Mouse (Mus musculus): Measurements from ENCODE around the gene Ppp1r13b. TPM values are rescaled to one million over a fixed set of nuclear protein-coding genes. Genes with fewer than 3 reads are reported as not detected.

Ppp1r13b gene
- polyA plus RNA-seq, 1 experiment from 2014 or later: 22.7 TPM

- H3K4me1 ChIP-seq (ENCODE audit: insufficient read depth, low read depth, low read length): no peaks in the 10 kb centered on the region
- 11% methylated on average over 3 of the region's 3 CpGs for WGBS
- no peak overlapping the region for H3K4me2 ChIP-seq (replicated peaks; ENCODE audit: low read depth, low read length)
- peak; percentile 92 for DNase-seq (ENCODE audit: low spot score)
- no peak overlapping the region for H3K9ac ChIP-seq (replicated peaks; ENCODE audit: low read depth)
- H3K4me3 ChIP-seq (ENCODE audit: low read depth, low read length): no peak overlapping the region
- no peaks in the 10 kb centered on the region for H3K9me3 ChIP-seq (ENCODE audit: low read length)
- ATAC-seq: peak; percentile 85
- no peak overlapping the region for H3K27ac ChIP-seq (ENCODE audit: low read length)
- no peaks in the 10 kb centered on the region for H3K27me3 ChIP-seq (replicated peaks; ENCODE audit: insufficient read depth, low read length)
- TF ChIP-seq CTCF (IDR thresholded peaks at IDR 0.05) (peak; percentile 97), EP300 (IDR thresholded peaks at IDR 0.05) (no peak)
- H3K36me3 ChIP-seq (ENCODE audit: insufficient read depth, low read length): no peaks in the 10 kb centered on the region
These were observed 29.7 kb downstream of the Ppp1r13b start for GRCm38 (mm10) chr12:111878213-111878612.

- no peak for ATAC-seq
- Histone ChIP-seq H3K4me2 (replicated peaks; ENCODE audit: low read depth, low read length) (no peak overlapping the region), H3K36me3 (ENCODE audit: insufficient read depth, low read length) (no peaks in the 10 kb centered on the region), H3K9ac (replicated peaks; ENCODE audit: low read depth) (no peak overlapping the region), H3K27me3 (replicated peaks; ENCODE audit: insufficient read depth, low read length) (no peaks in the 10 kb centered on the region), H3K4me1 (ENCODE audit: insufficient read depth, low read depth, low read length) (no peaks in the 10 kb centered on the region), H3K9me3 (ENCODE audit: low read length) (no peaks in the 10 kb centered on the region), H3K27ac (ENCODE audit: low read length) (no peak overlapping the region), H3K4me3 (ENCODE audit: low read depth, low read length) (no peak overlapping the region)
- DNase-seq (ENCODE audit: low spot score): no peak
- TF ChIP-seq CTCF (IDR thresholded peaks at IDR 0.05) (no peak), EP300 (IDR thresholded peaks at IDR 0.05) (no peak)
- WGBS: 81% methylated on average over 3 of the region's 3 CpGs
These were observed 32.4 kb downstream of the Ppp1r13b start for GRCm38 (mm10) chr12:111875499-111875898.

- Histone ChIP-seq H3K9ac (replicated peaks; ENCODE audit: low read depth) (no peak overlapping the region), H3K27me3 (replicated peaks; ENCODE audit: insufficient read depth, low read length) (no peaks in the 10 kb centered on the region), H3K27ac (ENCODE audit: low read length) (no peak overlapping the region), H3K4me1 (ENCODE audit: insufficient read depth, low read depth, low read length) (no peaks in the 10 kb centered on the region), H3K36me3 (ENCODE audit: insufficient read depth, low read length) (no peaks in the 10 kb centered on the region), H3K9me3 (ENCODE audit: low read length) (no peaks in the 10 kb centered on the region), H3K4me2 (replicated peaks; ENCODE audit: low read depth, low read length) (no peak overlapping the region), H3K4me3 (ENCODE audit: low read depth, low read length) (no peak overlapping the region)
- DNase-seq (ENCODE audit: low spot score) (no peak), ATAC-seq (no peak)
- TF ChIP-seq EP300 (IDR thresholded peaks at IDR 0.05): no peak
- TF ChIP-seq CTCF (IDR thresholded peaks at IDR 0.05): no peak
- 62% methylated on average over 1 of the region's 1 CpGs for WGBS
These were observed 33.2 kb downstream of the Ppp1r13b start for GRCm38 (mm10) chr12:111874601-111875140.

- no peak overlapping the region for H3K4me3 ChIP-seq (ENCODE audit: low read depth, low read length)
- no peaks in the 10 kb centered on the region for H3K4me1 ChIP-seq (ENCODE audit: insufficient read depth, low read depth, low read length)
- H3K9me3 ChIP-seq (ENCODE audit: low read length): no peaks in the 10 kb centered on the region
- no peak for ATAC-seq
- whole genome bisulfite sequencing: 88% methylated on average over 5 of the region's 5 CpGs
- H3K27me3 ChIP-seq (replicated peaks; ENCODE audit: insufficient read depth, low read length): no peaks in the 10 kb centered on the region
- no peak overlapping the region for H3K27ac ChIP-seq (ENCODE audit: low read length)
- no peak overlapping the region for H3K9ac ChIP-seq (replicated peaks; ENCODE audit: low read depth)
- H3K4me2 ChIP-seq (replicated peaks; ENCODE audit: low read depth, low read length): no peak overlapping the region
- TF ChIP-seq CTCF (IDR thresholded peaks at IDR 0.05): no peak
- TF ChIP-seq EP300 (IDR thresholded peaks at IDR 0.05): no peak
- DNase-seq (ENCODE audit: low spot score): no peak
- 0 out of 2 replicates have a peak, but pooled peaks cover 6% of the 10 kb centered on the region for H3K36me3 ChIP-seq (ENCODE audit: insufficient read depth, low read length)
These were observed 35.8 kb downstream of the Ppp1r13b start for GRCm38 (mm10) chr12:111872079-111872478.

- ATAC-seq (no peak), DNase-seq (ENCODE audit: low spot score) (no peak)
- Histone ChIP-seq H3K9ac (replicated peaks; ENCODE audit: low read depth) (no peak overlapping the region), H3K9me3 (ENCODE audit: low read length) (no peaks in the 10 kb centered on the region), H3K4me1 (ENCODE audit: insufficient read depth, low read depth, low read length) (no peaks in the 10 kb centered on the region), H3K4me2 (replicated peaks; ENCODE audit: low read depth, low read length) (no peak overlapping the region), H3K27ac (ENCODE audit: low read length) (no peak overlapping the region), H3K27me3 (replicated peaks; ENCODE audit: insufficient read depth, low read length) (no peaks in the 10 kb centered on the region), H3K36me3 (ENCODE audit: insufficient read depth, low read length) (peaks cover 11% of the 10 kb centered on the region; the same call in 1 of the 2 replicates), H3K4me3 (ENCODE audit: low read depth, low read length) (no peak overlapping the region)
- WGBS: 91% methylated on average over 7 of the region's 7 CpGs
- no peak for TF ChIP-seq CTCF (IDR thresholded peaks at IDR 0.05)
- no peak for TF ChIP-seq EP300 (IDR thresholded peaks at IDR 0.05)
These were observed 37.1 kb downstream of the Ppp1r13b start for GRCm38 (mm10) chr12:111870811-111871210.

GRCm38 (mm10) chr12:111869806-111870205, 38.1 kb downstream of the Ppp1r13b start:
- 88% methylated on average over 1 of the region's 1 CpGs for WGBS
- TF ChIP-seq EP300 (IDR thresholded peaks at IDR 0.05): no peak
- no peak for TF ChIP-seq CTCF (IDR thresholded peaks at IDR 0.05)
- Histone ChIP-seq H3K9me3 (ENCODE audit: low read length) (no peaks in the 10 kb centered on the region), H3K4me3 (ENCODE audit: low read depth, low read length) (no peak overlapping the region), H3K9ac (replicated peaks; ENCODE audit: low read depth) (no peak overlapping the region), H3K27me3 (replicated peaks; ENCODE audit: insufficient read depth, low read length) (no peaks in the 10 kb centered on the region), H3K4me2 (replicated peaks; ENCODE audit: low read depth, low read length) (no peak overlapping the region), H3K4me1 (ENCODE audit: insufficient read depth, low read depth, low read length) (no peaks in the 10 kb centered on the region), H3K36me3 (ENCODE audit: insufficient read depth, low read length) (peaks cover 17% of the 10 kb centered on the region; the same call in 1 of the 2 replicates), H3K27ac (ENCODE audit: low read length) (no peak overlapping the region)
- ATAC-seq: no peak
- DNase-seq (ENCODE audit: low spot score): no peak

Measured in lung, postnatal 0 days (tissue).